Mouse (Mus musculus) erythroid progenitor cell, adult 5-6 weeks (primary cell): ENCODE results near the gene Fam189a1. TPM values are rescaled to one million over a fixed set of nuclear protein-coding genes. Genes with fewer than 3 reads are reported as not detected.

Experiments used
- ATAC-seq: replicated peaks from 2 replicates; pipeline ENCODE4 v1.8.0; 2016; ENCODE audit warnings: moderate number of reproducible peaks, mild to moderate bottlenecking, moderate TSS enrichment, inconsistent platforms; ENCODE audit not compliant: poor library complexity, low FRiP score, severe bottlenecking
- total RNA-seq, 2 experiments: library from RNA; stranded (forward) in 1 of 2; stranded (reverse) in 1 of 2; fragments of 150-400 nt in 1 of 2; fragments of 186-747, 209-891 nt in 1 of 2; gene quantifications; 2 replicates each; pipeline versions ENCODE4 v1.2.3 to v1.2.4; 2015 to 2017; ENCODE audit warnings: low replicate concordance in 2 of 2

The Fam189a1 gene
- total RNA-seq, 2 experiments from 2014 or later = not detected

DNA sequence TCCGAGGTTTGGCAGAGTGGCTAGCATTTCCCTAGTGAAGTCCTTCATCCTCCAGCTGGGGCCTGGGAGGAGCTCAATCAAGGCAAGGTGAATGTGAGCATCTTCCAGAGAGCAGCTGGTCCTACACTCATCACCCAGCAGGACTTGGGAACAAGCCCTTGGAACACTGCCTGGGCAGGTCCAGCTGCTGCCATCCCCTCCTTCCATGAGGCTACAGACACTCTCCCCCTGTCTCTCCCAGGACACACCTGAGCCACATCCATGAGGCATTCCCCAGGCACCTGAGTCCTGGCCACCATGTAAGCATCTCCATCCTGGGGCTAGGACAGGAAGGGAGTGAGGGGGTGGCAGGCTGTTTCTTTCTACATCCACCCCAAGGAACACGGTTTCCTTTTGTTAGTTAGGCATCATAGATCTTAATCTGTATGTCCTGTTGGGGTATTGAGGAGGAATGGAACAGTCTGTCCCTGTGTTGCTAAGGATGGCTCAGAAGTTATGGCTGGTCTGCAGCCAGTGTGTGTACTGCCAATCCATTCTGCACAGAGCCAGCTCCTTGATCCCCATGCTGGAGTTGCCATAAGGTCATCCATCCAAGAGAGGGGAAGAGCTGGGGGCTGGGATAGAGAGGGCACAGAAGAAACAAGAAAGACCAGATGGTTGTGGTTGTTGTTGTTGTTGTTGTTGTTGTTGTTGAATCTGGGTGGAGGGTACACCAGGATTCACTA is 174.7 kb downstream of the Fam189a1 start:
- ATAC-seq = no peak

DNA sequence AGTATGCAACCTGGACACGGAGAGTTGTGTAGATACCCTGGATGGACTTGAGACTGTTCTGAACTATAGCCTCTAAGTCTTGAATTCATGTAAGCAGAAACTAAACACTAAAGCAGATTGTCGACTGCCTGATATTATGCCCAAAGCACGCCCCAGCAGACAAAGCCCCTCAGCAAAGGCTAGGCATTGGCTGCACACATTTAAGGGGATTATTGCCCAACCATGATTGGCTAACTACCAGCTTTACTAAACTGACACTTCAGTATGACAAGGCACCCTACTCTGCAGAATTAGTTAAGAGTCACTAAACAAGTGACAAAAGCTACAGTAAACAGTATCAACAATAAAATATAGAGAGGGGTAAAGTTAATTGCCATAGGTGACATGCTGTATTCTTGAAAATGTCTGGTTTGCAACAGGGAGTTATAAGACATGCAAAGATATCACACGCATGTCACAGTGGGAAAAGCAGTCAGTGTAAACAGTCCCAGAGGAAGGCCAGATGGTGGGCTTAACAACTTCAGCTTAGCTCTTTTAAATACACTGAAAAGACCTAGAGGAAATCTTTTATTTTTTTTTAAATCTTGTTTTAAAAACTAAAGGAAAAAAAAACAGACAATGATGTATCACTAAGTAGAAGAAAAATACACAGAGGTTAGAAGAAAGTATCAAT is 182.6 kb downstream of the Fam189a1 start:
- no peak for ATAC-seq

DNA sequence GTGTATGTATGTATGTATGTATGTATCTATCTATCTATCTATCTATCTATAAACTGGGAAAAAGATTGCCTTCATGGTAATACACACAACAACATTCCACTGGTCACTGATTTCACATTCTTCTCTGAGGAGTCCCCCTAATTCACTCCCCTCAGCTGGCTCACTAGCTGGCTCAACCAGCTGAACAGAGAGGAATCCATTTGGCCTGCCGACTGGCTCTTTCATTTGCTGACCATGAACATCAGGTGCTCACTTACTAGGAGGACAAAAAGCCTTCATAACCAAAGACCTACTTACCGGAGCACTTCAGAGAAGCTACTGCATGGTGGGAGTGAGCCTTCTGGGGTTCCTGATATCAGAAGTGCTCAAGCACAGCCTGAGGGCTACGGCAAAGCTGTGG is 194.2 kb downstream of the Fam189a1 start:
- ATAC-seq = no peak

DNA sequence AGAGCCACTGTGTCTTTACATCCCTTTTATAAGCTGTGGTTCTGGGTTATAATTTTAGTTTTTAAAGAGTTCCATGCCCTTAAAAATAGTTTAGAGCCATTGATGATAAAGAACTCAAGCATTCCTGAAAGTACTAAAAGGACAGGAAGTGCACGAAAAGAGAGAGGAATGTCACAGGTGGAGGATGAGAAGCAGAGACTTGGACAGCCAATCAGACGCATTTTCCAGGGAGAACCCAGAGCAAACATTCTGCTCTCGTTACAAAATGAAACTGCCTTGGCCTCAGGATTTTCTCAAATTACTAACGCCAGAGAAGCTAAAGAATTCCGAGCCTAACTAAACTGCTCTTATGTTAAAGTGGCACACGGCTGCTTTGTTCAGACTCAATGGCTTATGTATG is 197.3 kb downstream of the Fam189a1 start:
- no peak for ATAC-seq

DNA sequence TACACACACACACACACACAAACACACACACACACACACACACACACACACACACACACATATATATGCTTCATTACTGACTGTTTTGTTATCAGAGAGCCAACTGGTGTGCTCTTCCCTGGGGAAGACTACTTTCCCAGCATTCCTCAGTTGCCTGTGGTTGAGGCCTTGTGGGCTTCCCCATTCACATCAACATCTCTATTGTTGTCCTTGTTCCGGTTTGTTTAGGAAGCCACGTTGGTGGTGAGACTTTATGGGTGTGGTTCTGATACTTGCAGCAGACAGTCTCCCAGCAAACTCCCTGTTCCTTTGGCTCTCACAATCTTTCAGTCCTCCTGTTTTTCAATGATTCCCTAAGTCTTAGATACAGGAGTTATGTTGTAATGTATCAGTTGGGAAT is 204.2 kb downstream of the Fam189a1 start:
- ATAC-seq = no peak

GRCm38 (mm10) chr7:64950771-64951099 is 205.6 kb downstream of the Fam189a1 start:
- no peak for ATAC-seq

GRCm38 (mm10) chr7:64949910-64950770 is 206.2 kb downstream of the Fam189a1 start:
- ATAC-seq = no peak

- ATAC-seq = no peak
These were observed 206.9 kb downstream of the Fam189a1 start for GRCm38 (mm10) chr7:64949465-64949864.

GRCm38 (mm10) chr7:64944686-64945085 is 211.7 kb downstream of the Fam189a1 start:
- ATAC-seq = no peak

DNA sequence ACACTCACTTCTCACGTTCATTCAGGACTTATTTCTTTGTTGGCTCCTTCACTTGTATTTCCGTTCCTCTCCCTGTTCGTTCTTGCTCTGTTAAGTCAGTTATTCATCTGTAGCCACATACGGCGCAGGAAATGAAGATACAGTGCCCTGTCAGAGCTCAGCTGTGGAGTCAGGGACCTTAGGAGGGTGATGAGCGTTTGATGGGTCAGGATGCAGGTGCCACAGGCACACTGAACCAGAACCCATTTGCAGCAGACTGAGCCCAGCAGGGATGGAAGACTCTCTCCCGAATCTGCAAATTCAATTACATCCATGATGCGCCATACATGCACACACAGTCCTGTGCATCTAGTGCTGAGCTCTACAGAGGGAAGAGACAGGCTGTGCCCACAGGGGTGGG is 212.2 kb downstream of the Fam189a1 start:
- no peak for ATAC-seq

DNA sequence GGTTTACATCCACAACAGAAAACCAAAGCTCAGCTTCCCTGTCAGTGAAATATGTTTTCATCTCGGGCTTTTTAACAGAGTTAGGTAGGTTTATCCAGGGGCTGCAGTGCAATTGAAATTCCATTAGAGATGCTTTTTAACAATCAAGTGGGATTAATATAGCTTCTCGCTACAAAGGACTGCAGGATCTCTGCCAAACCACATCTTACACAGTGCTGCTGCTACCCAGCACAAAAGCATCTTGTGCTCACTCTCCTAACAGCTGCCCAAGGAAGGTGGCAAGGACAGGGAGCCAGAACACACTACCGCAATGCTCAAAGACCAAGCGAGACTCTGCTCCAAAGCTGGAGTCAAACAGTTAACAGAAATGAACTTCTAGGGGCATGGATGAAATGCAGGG is 219.4 kb downstream of the Fam189a1 start:
- no peak for ATAC-seq

- ATAC-seq = no peak
These were observed 222.3 kb downstream of the Fam189a1 start for GRCm38 (mm10) chr7:64934115-64934514.

DNA sequence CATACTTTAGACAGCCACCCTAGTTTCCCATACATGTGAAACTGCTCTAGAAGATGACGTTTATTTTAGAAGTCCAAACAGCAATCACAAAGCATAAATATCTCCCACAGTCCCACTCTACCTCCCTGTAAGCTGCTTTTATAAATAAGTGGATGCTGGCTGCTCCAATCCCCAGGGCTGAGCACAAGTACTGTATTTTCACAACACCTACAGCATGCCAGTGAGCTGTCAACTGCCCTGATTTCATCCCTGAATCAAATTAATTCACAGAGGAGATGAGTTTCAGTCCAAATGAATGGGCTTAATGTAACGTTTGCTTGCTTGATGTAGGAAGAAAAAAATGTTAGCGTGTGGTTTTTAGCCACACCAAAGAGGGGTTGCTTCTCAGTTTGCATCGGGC is 225.4 kb downstream of the Fam189a1 start:
- no peak for ATAC-seq

- ATAC-seq = no peak
These were observed 232.5 kb downstream of the Fam189a1 start for GRCm38 (mm10) chr7:64923918-64924317.

GRCm38 (mm10) chr7:64921189-64921588 is 235.2 kb downstream of the Fam189a1 start:
- ATAC-seq = no peak

GRCm38 (mm10) chr7:64920735-64921134 is 235.6 kb downstream of the Fam189a1 start:
- ATAC-seq = no peak

- ATAC-seq = no peak
These were observed 239.7 kb downstream of the Fam189a1 start for GRCm38 (mm10) chr7:64916654-64917053.

GRCm38 (mm10) chr7:64915121-64915520 is 241.2 kb downstream of the Fam189a1 start:
- no peak for ATAC-seq

DNA sequence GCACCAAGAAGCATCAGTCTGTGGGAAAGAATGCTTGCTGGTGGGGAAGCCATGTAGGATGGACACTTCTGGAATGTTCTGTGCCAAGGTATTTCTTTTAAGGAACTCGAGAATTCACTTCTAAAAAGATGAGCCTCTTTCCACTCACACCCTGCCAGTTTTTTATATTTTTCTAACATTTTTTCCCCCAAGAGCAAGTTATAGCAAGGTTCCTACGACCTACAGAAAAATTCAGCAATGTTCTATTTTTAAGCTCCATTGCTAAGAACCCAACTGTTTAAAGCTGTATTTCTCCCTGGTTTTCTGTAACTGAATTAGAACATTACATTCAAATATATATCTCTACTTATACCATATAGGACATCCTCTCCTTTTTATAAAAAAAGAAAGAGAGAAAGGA is 244.4 kb downstream of the Fam189a1 start:
- ATAC-seq = no peak

GRCm38 (mm10) chr7:64910208-64910607 is 246.2 kb downstream of the Fam189a1 start:
- no peak for ATAC-seq

DNA sequence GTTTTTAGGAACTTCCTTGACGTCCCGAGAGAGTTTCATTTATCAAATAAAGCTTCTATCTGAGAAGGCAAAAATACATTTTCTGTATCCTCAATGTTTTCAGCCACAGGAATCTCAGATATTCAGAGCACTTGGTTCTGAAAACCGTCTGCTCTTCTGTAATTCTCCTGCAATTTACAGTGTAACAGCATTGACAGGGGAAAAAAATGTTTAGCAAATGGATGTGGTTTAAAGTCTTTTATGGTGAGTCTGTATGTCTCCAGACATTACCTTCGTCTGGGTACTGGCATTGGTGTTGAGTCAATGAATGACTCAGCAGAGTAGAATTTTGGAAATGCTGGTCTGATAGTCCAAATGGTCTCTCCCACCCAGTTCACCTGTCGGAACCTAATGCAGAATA is 249.4 kb downstream of the Fam189a1 start:
- no peak for ATAC-seq
